Mouse (Mus musculus) intestine, embryonic 15.5 days (tissue): ENCODE results near the gene Trim16. TPM values are rescaled to one million over a fixed set of nuclear protein-coding genes. Genes with fewer than 3 reads are reported as not detected.
A peak's percentile ranks its signal among the peaks of the same experiment; 100 is the strongest.

Experiments used
- ATAC-seq: fragments of 200-750 bp; cut with Nextera tagmentation; 2 replicates; pipeline ENCODE4 v1.8.0; 2017; ENCODE audit warnings: moderate TSS enrichment, moderate library complexity
- H3K27ac ChIP-seq: fragments of 300-500 bp; sonication (generic); 2 replicates; pipeline ENCODE4 v1.5.1; 2015; ENCODE audit warnings: mild to moderate bottlenecking, inconsistent platforms
- H3K27me3 ChIP-seq: fragments of 300-500 bp; sonication (generic); replicated peaks from 2 replicates; pipeline ENCODE4 v1.6.1; 2015; ENCODE audit warnings: inconsistent platforms
- H3K36me3 ChIP-seq: fragments of 300-500 bp; sonication (generic); 2 replicates; pipeline ENCODE4 v1.6.1; 2015; ENCODE audit warnings: inconsistent platforms
- H3K4me1 ChIP-seq: fragments of 300-500 bp; sonication (generic); replicated peaks from 2 replicates; pipeline ENCODE4 v1.6.1; 2015; ENCODE audit warnings: inconsistent platforms
- H3K4me2 ChIP-seq: fragments of 300-500 bp; sonication (generic); replicated peaks from 2 replicates; pipeline ENCODE4 v1.6.1; 2015; ENCODE audit warnings: mild to moderate bottlenecking, inconsistent platforms
- H3K4me3 ChIP-seq: fragments of 300-500 bp; sonication (generic); replicated peaks from 2 replicates; pipeline ENCODE4 v1.5.1; 2015; ENCODE audit warnings: inconsistent platforms
- H3K9ac ChIP-seq: fragments of 300-500 bp; sonication (generic); 2 replicates; pipeline ENCODE4 v1.6.1; 2015; ENCODE audit warnings: inconsistent platforms
- H3K9me3 ChIP-seq: fragments of 300-500 bp; sonication (generic); 2 replicates; pipeline ENCODE4 v1.6.1; 2016; ENCODE audit warnings: inconsistent platforms
- WGBS: fragments of 180-500 bp; shearing (Covaris S2); methylation state at CpG from one replicate; pipeline ENCODE4 v1.1.7; 2015; 5-methylcytosine and 5-hydroxymethylcytosine counted together
- polyA plus RNA-seq: library from polyadenylated mRNA; unstranded; fragments of >200 nt; fragmentation: Nextera tagmentation; extraction: Ambion mirVana; gene quantifications from 2 replicates; pipeline ENCODE4 v1.2.1, GENCODE M21; 2015

The Trim16 gene
- polyA plus RNA-seq, 1 experiment from 2014 or later = 11.1 TPM

DNA sequence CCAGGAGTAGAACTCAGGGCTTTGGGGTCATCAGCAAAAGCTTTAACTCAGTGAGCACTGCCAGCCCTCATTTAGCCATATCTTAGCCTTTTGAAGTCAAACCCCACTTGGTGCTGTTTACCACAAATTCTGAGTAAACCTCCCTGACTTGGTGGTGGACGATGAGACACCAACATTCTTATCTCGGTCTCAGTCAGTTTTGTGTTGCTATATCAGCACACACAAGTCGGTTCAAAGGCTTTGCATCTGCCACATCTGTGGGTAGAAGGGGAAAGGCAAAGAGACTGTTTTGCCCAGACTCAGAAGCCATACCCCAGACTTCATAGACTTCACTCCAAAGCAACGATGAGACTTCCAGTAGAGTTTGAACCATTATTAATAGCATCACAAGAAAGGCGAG, 24.5 kb downstream of the Trim16 start:
- Histone ChIP-seq H3K4me3 (no peak overlapping the region), H3K9ac (no peak overlapping the region), H3K4me1 (0 out of 2 replicates have a peak, but pooled peaks cover 7% of the 10 kb centered on the region), H3K27me3 (no peaks in the 10 kb centered on the region), H3K36me3 (peaks cover 6% of the 10 kb centered on the region; the same call in 1 of the 2 replicates), H3K4me2 (no peak overlapping the region), H3K27ac (no peak overlapping the region), H3K9me3 (no peaks in the 10 kb centered on the region)
- WGBS = 82% methylated on average over 5 of the region's 5 CpGs
- ATAC-seq = no peak

DNA sequence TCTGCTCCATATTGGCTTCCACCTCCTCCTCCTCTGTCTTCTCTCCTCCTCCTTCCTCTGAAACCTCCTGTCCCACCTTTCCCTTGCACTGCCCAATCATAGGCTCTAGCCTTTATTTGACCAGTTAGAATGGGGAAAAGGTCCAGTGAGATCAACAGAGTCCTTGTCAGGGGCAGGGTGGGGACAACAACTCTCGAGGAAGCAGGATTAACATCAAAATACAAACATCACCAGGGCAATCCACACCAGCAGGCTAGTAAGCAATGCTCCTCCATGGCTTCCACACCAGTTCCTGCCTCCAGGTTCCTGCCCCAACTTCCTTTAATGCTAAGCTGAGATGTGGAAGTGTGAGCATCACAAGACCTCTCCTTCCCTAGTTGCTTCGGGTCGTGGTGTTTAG, 25.7 kb downstream of the Trim16 start:
- 0 out of 2 replicates have a peak, but pooled peaks cover 7% of the 10 kb centered on the region for H3K4me1 ChIP-seq
- no peak overlapping the region for H3K4me3 ChIP-seq
- peaks cover 1% of the 10 kb centered on the region; the same call in 1 of the 2 replicates for H3K36me3 ChIP-seq
- WGBS = 75% methylated on average over 3 of the region's 3 CpGs
- H3K27me3 ChIP-seq = no peaks in the 10 kb centered on the region
- H3K4me2 ChIP-seq = no peak overlapping the region
- no peak overlapping the region for H3K9ac ChIP-seq
- no peak for ATAC-seq
- H3K27ac ChIP-seq = no peak overlapping the region
- H3K9me3 ChIP-seq = no peaks in the 10 kb centered on the region

DNA sequence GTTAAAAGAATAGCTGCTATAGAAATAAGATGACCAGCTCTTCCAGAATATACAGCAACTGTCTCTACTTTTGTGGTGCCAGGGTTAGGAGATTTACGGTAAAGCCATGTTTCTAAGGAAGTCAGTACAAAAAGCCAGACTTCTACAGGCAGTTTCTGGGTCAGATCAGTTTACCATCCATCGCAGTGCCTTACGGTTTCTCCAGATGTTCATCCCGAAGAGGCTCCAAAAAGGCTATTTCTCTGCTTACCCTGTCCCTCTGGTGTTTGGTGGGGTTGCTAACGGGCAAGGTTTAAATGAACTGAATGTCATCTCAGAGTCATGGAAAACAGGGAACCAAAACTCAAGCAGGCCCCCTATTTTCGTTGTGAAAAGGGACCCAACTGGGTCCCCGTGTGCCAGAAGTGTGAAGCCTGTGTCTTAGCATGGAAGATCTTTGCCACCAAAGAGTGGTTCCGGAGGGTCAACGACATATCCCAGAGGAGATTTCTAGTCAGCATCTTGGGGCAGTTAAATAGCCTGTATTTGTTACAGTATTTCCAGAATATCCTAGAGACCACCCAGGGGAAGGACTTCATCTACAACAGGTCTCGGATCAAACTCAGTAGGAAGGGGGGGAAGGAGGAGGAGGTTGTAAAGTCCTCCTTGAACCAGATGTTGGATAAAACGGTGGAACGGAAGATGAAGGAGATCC, 27.1 kb downstream of the Trim16 start, which contains the start of gene Fbxw10:
Gene Fbxw10 (plus strand): TSS at position 109 of the 694 bp plus-strand sequence.
- ATAC-seq = 0 out of 2 replicates have a peak, but pooled peaks have one; percentile 41
- 0 out of 2 replicates have a peak, but pooled peaks cover 7% of the 10 kb centered on the region for H3K4me1 ChIP-seq
- 0 out of 2 replicates have a peak within 1 kb of the TSS, but pooled peaks have one; percentile 44 for H3K27ac ChIP-seq
- 25% methylated on average over 12 of the region's 12 CpGs for WGBS
- H3K27me3 ChIP-seq = no peaks in the 10 kb centered on the region
- H3K4me3 ChIP-seq = no peak within 1 kb of the TSS
- H3K9ac ChIP-seq = no peak within 1 kb of the TSS
- no peaks in the 10 kb centered on the region for H3K9me3 ChIP-seq
- H3K36me3 ChIP-seq = no peaks in the 10 kb centered on the region; the same call in 1 of the 2 replicates
- peak within 1 kb of the TSS; percentile 48 for H3K4me2 ChIP-seq

DNA sequence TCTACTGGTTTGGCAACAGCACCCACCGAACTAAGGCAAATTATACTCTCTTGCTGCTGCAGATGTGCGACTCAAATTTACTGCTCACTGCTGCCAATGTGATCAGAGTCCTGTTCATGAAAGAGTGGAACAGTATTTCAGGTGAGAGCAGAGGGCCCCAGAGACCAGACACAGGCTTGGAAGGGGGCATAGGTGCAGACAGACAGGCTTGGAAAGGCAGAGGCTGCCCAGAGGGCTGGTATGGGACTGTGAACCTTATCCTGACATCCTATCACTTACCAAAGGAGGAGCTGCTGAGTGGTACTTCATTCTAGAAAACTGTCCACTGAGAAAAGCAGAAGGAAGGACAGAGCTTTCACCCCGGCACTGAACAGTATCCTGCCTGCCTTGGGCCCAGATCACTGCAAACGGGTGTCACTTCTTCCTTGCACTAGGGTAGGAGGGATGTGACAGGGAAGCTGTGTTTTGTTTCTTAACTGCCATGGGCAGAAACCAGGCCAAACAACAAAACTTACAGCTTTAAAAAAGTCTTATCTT, 27.7 kb downstream of the Trim16 start:
- H3K9ac ChIP-seq = no peak overlapping the region
- H3K4me1 ChIP-seq = 0 out of 2 replicates have a peak, but pooled peaks cover 7% of the 10 kb centered on the region
- no peaks in the 10 kb centered on the region for H3K36me3 ChIP-seq
- H3K27me3 ChIP-seq = no peaks in the 10 kb centered on the region
- no peaks in the 10 kb centered on the region for H3K9me3 ChIP-seq
- H3K4me2 ChIP-seq = no peak overlapping the region
- no peak for ATAC-seq
- 0 out of 2 replicates have a peak overlapping the region, but pooled peaks have one; percentile 44 for H3K27ac ChIP-seq
- no peak overlapping the region for H3K4me3 ChIP-seq
- WGBS = 48% methylated on average over 4 of the region's 4 CpGs

DNA sequence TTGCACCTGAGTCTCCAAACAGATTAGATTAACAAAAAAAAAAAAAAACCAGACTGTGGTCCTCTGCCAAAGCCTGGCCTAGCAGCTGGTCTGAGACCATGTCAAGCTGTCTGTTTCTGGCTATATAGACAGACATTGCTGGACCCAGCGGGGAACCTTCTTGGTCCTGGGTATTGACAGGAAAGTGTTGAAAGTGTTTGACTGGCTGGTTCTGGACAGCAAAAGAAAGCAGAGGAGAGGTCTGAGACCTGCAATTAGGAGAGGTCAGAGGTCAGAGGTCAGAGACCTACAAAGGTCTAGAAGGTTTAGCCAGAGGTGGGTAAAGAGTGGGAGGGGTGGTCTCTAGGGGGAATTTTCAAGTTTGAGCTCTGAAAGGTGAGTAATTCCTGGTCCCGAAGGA, 28.3 kb downstream of the Trim16 start:
- 38% methylated on average over 2 of the region's 2 CpGs for WGBS

DNA sequence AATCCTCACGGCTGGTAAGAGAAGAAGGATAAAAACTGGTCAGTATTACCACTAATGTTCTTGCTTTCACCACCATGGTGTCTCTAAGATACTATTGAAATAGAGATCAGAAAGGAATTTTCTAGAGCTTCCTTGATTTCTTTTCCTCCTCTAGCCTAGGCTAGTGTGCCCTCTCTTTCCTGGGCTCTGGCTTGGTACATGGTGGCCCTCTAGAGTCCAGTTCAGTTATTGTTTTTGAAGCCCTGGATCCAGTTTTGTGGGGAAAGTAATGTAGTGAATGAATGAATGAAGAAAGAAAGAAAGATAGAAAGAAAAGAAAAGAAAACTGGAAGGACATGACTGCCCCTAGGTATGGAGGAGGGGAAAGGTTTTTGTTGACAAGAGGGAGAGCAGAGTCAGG, 31.2 kb downstream of the Trim16 start:
- H3K9me3 ChIP-seq = no peaks in the 10 kb centered on the region
- 0 out of 2 replicates have a peak, but pooled peaks cover 7% of the 10 kb centered on the region for H3K4me1 ChIP-seq
- ATAC-seq = no peak
- H3K36me3 ChIP-seq = no peaks in the 10 kb centered on the region
- H3K9ac ChIP-seq = no peak overlapping the region
- H3K27ac ChIP-seq = no peak overlapping the region
- no peak overlapping the region for H3K4me3 ChIP-seq
- H3K27me3 ChIP-seq = no peaks in the 10 kb centered on the region
- 95% methylated on average over 1 of the region's 1 CpGs for WGBS
- H3K4me2 ChIP-seq = no peak overlapping the region

More for the DNA sequence above, 28.3 kb downstream of the Trim16 start:
- no peak overlapping the region for H3K4me2 ChIP-seq
- H3K27me3 ChIP-seq = no peaks in the 10 kb centered on the region
- H3K4me3 ChIP-seq = no peak overlapping the region
- no peaks in the 10 kb centered on the region for H3K36me3 ChIP-seq
- no peak overlapping the region for H3K9ac ChIP-seq
- H3K27ac ChIP-seq = no peak overlapping the region
- 0 out of 2 replicates have a peak, but pooled peaks cover 7% of the 10 kb centered on the region for H3K4me1 ChIP-seq
- H3K9me3 ChIP-seq = no peaks in the 10 kb centered on the region
- no peak for ATAC-seq

DNA sequence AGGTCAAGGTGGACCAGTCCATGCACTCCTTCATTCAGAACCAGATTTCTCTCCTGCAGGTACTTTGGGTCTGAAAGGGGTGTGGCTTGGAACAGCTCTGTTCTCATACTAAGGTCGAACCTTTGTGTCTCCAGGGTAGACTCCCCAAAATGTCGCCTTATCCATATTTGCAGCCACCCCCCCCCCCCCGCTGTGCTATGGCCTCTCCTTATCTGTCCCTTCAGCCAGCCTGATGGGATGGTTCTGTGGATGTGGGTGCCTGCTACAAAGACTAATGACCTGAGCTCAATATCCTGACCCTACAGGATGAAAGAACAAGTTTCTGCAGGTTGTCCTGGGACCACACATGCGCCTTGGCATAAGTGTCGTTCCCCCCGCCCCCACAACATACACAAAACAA, 33.3 kb downstream of the Trim16 start:
- H3K27me3 ChIP-seq = no peaks in the 10 kb centered on the region
- H3K27ac ChIP-seq = no peak overlapping the region
- WGBS = 82% methylated on average over 6 of the region's 6 CpGs
- no peak overlapping the region for H3K4me2 ChIP-seq
- H3K4me1 ChIP-seq = no peaks in the 10 kb centered on the region
- H3K36me3 ChIP-seq = no peaks in the 10 kb centered on the region
- H3K9me3 ChIP-seq = no peaks in the 10 kb centered on the region
- H3K4me3 ChIP-seq = no peak overlapping the region
- H3K9ac ChIP-seq = no peak overlapping the region
- ATAC-seq = no peak

DNA sequence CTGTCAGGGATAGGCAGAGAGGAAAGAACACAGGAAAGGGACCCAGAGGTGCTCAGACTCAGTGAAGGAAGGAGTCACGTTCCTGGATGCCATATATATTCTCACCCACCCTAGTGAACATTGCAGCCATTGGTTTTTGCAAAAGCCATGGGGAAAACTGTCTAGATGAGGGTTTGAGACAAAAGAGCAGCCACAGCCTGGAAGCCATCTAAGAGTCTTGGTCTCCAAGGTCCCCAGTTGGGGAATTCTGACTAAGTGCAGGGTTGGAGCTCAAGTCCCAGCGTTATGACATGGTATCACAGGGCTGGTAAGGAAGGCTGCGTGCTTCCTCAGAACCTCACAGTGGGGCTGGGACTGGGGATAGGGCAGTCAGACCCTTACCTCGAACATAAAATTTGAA, 45.5 kb downstream of the Trim16 start:
- Histone ChIP-seq H3K4me2 (no peak overlapping the region), H3K27me3 (no peaks in the 10 kb centered on the region), H3K4me1 (no peaks in the 10 kb centered on the region), H3K9me3 (no peaks in the 10 kb centered on the region), H3K4me3 (no peak overlapping the region), H3K27ac (no peak overlapping the region), H3K9ac (no peak overlapping the region), H3K36me3 (no peaks in the 10 kb centered on the region)
- ATAC-seq = no peak
- 71% methylated on average over 4 of the region's 4 CpGs for WGBS

DNA sequence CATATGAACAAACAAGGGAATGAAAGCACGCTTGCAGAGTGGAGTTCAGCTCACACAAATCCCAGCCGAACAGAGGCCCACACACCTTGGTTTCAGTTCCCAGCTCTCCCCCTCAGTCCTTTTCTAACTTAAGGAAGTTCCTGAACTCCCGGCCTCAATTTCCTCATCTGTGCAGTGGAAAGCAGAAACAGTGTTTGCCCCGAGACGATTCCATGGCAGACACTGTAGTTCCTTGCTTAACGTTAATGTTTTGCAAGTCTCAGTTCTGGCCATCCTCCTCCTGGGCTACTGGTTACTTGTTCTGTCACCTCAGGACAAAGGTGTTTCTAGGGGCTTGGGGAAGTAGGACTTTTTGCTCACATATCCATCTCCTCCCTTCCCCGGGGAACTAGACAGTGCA, 46.7 kb downstream of the Trim16 start:
- WGBS = 80% methylated on average over 7 of the region's 7 CpGs
- no peak for ATAC-seq
- H3K4me2 ChIP-seq = no peak overlapping the region

DNA sequence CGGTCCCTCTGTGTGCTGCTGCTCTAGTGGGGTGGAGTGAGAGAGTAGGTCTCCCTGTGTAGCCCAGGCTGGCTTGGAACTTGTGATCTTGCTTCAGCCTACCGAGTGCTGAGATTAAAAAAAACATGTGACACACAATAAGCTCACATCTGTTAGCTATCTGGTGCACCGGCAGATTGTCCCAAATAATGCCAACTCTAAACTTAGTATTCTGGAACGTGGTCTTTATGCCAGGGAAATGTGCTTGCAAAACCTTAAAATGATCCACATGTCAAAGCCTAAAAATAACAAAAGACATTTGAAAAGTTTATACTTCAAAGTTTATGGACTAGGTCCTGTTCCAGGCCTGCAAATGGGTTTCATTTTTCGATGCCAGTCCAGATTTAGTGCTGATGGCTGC, 49.2 kb downstream of the Trim16 start:
- H3K4me3 ChIP-seq = no peak overlapping the region
- H3K4me2 ChIP-seq = no peak overlapping the region
- no peak overlapping the region for H3K27ac ChIP-seq
- no peaks in the 10 kb centered on the region for H3K4me1 ChIP-seq
- WGBS = 74% methylated on average over 5 of the region's 5 CpGs
- H3K36me3 ChIP-seq = no peaks in the 10 kb centered on the region
- no peak for ATAC-seq
- H3K9me3 ChIP-seq = no peaks in the 10 kb centered on the region
- H3K9ac ChIP-seq = no peak overlapping the region
- no peaks in the 10 kb centered on the region for H3K27me3 ChIP-seq

More for the DNA sequence above, 46.7 kb downstream of the Trim16 start:
- H3K9me3 ChIP-seq = no peaks in the 10 kb centered on the region
- H3K9ac ChIP-seq = no peak overlapping the region
- H3K36me3 ChIP-seq = no peaks in the 10 kb centered on the region
- H3K27me3 ChIP-seq = no peaks in the 10 kb centered on the region
- no peaks in the 10 kb centered on the region for H3K4me1 ChIP-seq
- H3K27ac ChIP-seq = no peak overlapping the region
- H3K4me3 ChIP-seq = no peak overlapping the region

DNA sequence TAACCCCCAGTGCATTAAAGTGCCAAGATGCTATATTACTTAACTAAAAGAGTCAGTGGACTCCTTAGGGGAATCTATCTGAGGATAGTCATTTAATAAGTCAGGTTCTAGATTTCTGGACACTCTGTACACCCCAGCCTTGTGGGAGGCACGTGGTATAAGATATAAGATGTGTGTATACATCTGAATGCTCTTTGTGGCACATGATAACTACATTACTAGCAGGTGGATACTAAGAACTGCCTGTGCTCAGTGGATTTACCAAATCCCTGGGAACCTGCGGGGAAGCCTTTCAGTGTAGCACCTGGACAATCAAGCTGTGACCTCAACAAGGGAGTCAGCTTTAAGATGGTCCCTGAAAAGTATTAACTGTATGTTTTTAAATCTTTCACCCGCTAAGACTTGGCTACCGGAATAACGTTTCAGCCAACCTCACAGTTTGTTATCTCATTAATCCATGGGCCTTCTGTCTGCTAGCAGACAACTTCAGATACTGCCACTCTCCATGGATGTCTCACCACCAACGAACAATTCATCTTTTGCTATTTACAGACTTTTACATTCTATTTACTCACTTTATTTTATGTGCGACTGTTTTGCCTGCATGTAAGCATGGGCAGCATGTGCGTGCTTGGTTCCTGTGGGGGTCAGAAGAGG, 49.8 kb downstream of the Trim16 start:
- 76% methylated on average over 8 of the region's 8 CpGs for whole genome bisulfite sequencing
- no peaks in the 10 kb centered on the region for H3K36me3 ChIP-seq
- H3K4me3 ChIP-seq = no peak overlapping the region
- H3K9me3 ChIP-seq = no peaks in the 10 kb centered on the region
- H3K27ac ChIP-seq = no peak overlapping the region
- H3K4me1 ChIP-seq = no peaks in the 10 kb centered on the region
- no peak overlapping the region for H3K9ac ChIP-seq
- no peaks in the 10 kb centered on the region for H3K27me3 ChIP-seq
- no peak overlapping the region for H3K4me2 ChIP-seq
- ATAC-seq = no peak

DNA sequence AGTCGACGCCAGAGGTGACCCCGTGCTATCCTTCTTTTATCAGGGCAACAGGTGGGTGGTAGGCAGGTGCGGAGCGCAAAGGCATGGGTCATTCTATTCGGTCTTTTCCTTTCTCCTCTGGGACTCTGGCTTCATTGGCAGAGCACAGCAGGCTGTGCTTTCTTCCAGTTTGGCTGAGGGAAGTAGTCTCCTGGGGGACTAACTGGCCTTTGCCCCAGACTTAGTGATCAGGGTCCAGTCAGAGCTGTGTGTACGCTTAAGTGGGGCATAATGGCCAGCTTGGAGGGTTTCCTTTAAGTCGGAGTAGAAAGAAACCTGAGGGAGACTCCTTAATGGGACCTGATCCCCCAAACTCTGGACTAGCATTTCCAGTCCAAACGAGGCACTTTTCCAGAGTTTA, 53.4 kb downstream of the Trim16 start:
- 68% methylated on average over 9 of the region's 9 CpGs for WGBS
- Histone ChIP-seq H3K9me3 (no peaks in the 10 kb centered on the region), H3K27ac (no peak overlapping the region), H3K27me3 (no peaks in the 10 kb centered on the region), H3K9ac (no peak overlapping the region), H3K4me3 (no peak overlapping the region), H3K4me1 (no peaks in the 10 kb centered on the region), H3K36me3 (no peaks in the 10 kb centered on the region), H3K4me2 (no peak overlapping the region)
- no peak for ATAC-seq
